Mouse (Mus musculus): ENCODE measurements around the gene Sipa1l1. TPM values are rescaled to one million over a fixed set of nuclear protein-coding genes. Genes with fewer than 3 reads are reported as not detected.
A peak's percentile ranks its signal among the peaks of the same experiment; 100 is the strongest.

The Sipa1l1 gene
- polyA plus RNA-seq, 1 experiment = 34.0 TPM

DNA sequence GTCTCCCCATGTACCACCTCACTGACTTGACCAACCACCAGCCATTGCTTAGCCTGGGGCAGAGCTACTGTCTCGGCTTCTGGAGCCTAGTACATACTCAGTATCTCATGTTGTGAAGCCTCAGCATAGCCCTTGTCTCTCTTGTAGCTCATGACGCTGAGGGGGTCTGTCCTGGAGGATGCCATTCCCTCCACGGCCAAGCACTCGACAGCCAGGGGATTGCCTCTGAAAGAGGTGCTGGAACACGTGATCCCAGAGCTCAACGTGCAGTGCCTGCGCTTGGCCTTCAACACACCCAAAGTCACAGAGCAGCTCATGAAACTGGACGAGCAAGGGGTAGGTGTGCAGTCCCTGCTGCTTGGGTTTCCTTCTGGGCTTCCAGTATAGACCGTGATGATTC is 193.7 kb downstream of the Sipa1l1 start:
- 0 out of 2 replicates have a peak, but pooled peaks cover 3% of the 10 kb centered on the region for H3K4me1 ChIP-seq (ENCODE audit: control insufficient read depth, insufficient read depth, low read length)

DNA sequence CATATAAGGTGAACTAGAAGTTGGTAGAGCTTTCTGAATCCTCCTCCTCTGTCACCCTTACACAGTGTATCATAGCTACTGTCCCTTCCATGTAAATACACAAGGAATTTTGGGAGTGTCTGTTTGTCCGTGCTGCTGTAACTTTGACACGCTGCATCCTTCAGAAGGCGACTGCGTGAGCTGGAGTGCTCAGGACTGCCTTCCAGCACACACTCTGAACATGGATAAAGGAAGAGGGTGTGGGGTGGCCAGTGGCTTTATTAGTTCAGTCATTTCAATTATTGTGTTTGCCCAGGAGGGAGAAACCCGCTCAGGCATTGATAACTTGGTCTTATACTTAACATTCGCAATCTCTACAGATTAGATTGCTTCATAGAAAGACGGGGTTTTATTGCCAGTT is 195.1 kb downstream of the Sipa1l1 start:
- Histone ChIP-seq H3K27me3 (replicated peaks; ENCODE audit: control insufficient read depth, insufficient read depth, low read length) (no peaks in the 10 kb centered on the region), H3K4me1 (ENCODE audit: control insufficient read depth, insufficient read depth, low read length) (0 out of 2 replicates have a peak, but pooled peaks cover 3% of the 10 kb centered on the region), H3K36me3 (ENCODE audit: control insufficient read depth, insufficient read depth, low read length) (no peaks in the 10 kb centered on the region), H3K4me3 (ENCODE audit: insufficient read depth, low read depth, low read length) (no peak overlapping the region), H3K27ac (ENCODE audit: insufficient read depth, low read depth, low read length) (no peak overlapping the region)
- no peak for DNase-seq
- WGBS = 94% methylated on average over 7 of the region's 7 CpGs
- TF ChIP-seq CTCF (conservative IDR thresholded peaks at IDR 0.05; ENCODE audit: insufficient read depth, insufficient read length, low read depth, low read length) (no peak), POLR2A (IDR thresholded peaks at IDR 0.05; ENCODE audit: low read depth, low read length) (no peak)

More for the DNA sequence above, 193.7 kb downstream of the Sipa1l1 start:
- no peak overlapping the region for H3K27ac ChIP-seq (ENCODE audit: insufficient read depth, low read depth, low read length)
- TF ChIP-seq POLR2A (IDR thresholded peaks at IDR 0.05; ENCODE audit: low read depth, low read length) (no peak), CTCF (conservative IDR thresholded peaks at IDR 0.05; ENCODE audit: insufficient read depth, insufficient read length, low read depth, low read length) (no peak)
- no peak for DNase-seq
- whole genome bisulfite sequencing = 96% methylated on average over 9 of the region's 9 CpGs
- no peaks in the 10 kb centered on the region for H3K27me3 ChIP-seq (replicated peaks; ENCODE audit: control insufficient read depth, insufficient read depth, low read length)
- no peak overlapping the region for H3K4me3 ChIP-seq (ENCODE audit: insufficient read depth, low read depth, low read length)
- peaks cover 2% of the 10 kb centered on the region; the same call in 1 of the 2 replicates for H3K36me3 ChIP-seq (ENCODE audit: control insufficient read depth, insufficient read depth, low read length)

DNA sequence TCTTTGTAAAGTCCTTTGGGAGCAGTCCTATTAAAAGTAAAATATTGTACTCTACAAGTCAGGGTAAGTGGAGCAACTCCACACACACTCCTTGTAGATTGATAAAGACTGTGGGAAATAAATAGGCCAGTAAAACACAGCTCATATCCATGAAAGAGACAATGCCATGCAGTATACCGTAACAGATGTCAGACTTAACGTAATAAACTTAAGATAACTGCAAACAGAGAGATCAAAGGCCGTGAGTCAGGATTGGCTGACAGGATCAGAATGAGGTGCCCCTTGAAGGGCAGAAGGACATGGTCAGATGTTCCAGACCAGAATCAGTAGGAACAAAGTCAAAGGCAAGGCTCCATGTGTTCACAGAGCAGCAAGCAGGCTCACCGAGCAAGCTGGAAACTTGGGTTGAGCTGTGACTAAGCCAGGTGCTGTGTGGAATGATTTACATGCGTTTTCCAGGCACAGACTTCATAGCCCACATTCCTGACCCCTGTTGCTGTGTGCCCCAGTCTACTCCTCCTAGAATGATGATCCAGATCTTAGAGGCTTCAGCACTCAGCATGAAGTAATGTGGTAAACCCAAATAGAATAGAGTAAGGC is 196.3 kb downstream of the Sipa1l1 start:
- 48% methylated on average over 5 of the region's 5 CpGs for WGBS
- no peak overlapping the region for H3K4me3 ChIP-seq (ENCODE audit: insufficient read depth, low read depth, low read length)
- no peaks in the 10 kb centered on the region for H3K36me3 ChIP-seq (ENCODE audit: control insufficient read depth, insufficient read depth, low read length)
- 0 out of 2 replicates have a peak, but pooled peaks cover 3% of the 10 kb centered on the region for H3K4me1 ChIP-seq (ENCODE audit: control insufficient read depth, insufficient read depth, low read length)
- TF ChIP-seq CTCF (conservative IDR thresholded peaks at IDR 0.05; ENCODE audit: insufficient read depth, insufficient read length, low read depth, low read length) = no peak
- no peak for TF ChIP-seq POLR2A (IDR thresholded peaks at IDR 0.05; ENCODE audit: low read depth, low read length)
- H3K27ac ChIP-seq (ENCODE audit: insufficient read depth, low read depth, low read length) = no peak overlapping the region
- peak; percentile 34 for DNase-seq
- no peaks in the 10 kb centered on the region for H3K27me3 ChIP-seq (replicated peaks; ENCODE audit: control insufficient read depth, insufficient read depth, low read length)

DNA sequence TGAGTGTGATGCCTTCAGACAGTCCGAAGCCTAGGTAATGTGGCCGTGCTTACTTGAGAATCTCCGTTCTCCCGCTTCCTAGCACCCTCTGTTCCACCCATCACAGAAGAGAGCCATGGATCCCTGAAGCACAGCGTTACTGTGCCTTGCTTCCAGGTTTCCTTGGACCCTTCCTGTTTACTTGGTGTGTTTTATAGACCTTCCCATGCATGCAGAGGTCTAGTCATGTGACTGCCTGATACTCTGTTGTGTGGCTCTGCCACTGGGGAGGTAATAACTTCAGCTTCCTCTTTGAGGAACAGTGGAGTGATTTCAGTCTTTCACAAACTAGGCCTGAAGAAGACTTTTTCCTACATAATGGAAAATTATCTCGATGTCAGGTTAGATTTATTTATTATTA is 197.6 kb downstream of the Sipa1l1 start:
- Histone ChIP-seq H3K4me1 (ENCODE audit: control insufficient read depth, insufficient read depth, low read length) (0 out of 2 replicates have a peak, but pooled peaks cover 3% of the 10 kb centered on the region), H3K27me3 (replicated peaks; ENCODE audit: control insufficient read depth, insufficient read depth, low read length) (no peaks in the 10 kb centered on the region), H3K4me3 (ENCODE audit: insufficient read depth, low read depth, low read length) (no peak overlapping the region), H3K36me3 (ENCODE audit: control insufficient read depth, insufficient read depth, low read length) (no peaks in the 10 kb centered on the region), H3K27ac (ENCODE audit: insufficient read depth, low read depth, low read length) (no peak overlapping the region)
- WGBS = 78% methylated on average over 6 of the region's 6 CpGs
- TF ChIP-seq POLR2A (IDR thresholded peaks at IDR 0.05; ENCODE audit: low read depth, low read length) = no peak
- no peak for TF ChIP-seq CTCF (conservative IDR thresholded peaks at IDR 0.05; ENCODE audit: insufficient read depth, insufficient read length, low read depth, low read length)
- DNase-seq = no peak

DNA sequence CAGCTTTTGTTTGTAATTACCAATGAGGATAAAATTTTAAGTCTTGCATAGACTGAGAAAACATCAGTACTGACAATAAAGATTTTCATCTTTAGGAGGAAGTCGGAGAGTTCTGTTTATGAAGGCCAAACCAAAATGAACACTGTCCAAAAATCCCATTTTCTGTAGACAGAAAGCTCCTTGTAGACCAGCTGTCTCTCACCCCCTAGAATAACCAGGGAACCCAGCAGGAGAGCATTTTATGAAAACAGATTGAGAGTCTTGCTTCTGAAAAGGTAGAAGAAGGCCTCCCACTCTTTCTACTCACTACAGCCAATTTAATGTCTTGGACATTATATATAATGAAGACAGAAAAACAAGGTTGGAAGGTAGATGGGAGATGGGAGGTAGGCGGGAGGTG is 198.2 kb downstream of the Sipa1l1 start:
- no peak for DNase-seq
- WGBS = 95% methylated on average over 2 of the region's 2 CpGs

DNA sequence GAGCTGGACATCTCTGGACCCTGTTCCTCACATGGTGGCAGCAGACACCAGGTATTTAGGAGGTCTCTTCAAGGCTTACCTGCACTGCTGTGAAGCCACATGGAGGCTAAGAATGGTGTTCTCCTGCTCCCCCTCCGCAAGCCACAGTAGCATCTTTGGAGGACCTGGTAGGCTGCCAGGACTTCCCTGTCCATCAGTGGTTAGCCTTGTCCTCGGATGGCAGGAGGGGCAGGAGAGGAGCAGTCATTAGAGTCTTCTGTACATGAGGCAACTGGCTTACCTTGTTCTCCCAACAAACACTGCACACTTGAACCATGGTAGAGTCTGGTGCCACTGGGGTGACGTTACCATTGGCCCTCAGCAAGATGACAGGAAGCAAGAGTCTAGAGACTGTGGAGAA is 198.9 kb downstream of the Sipa1l1 start:
- Histone ChIP-seq H3K4me1 (ENCODE audit: control insufficient read depth, insufficient read depth, low read length) (0 out of 2 replicates have a peak, but pooled peaks cover 3% of the 10 kb centered on the region), H3K36me3 (ENCODE audit: control insufficient read depth, insufficient read depth, low read length) (no peaks in the 10 kb centered on the region), H3K27ac (ENCODE audit: insufficient read depth, low read depth, low read length) (no peak overlapping the region), H3K4me3 (ENCODE audit: insufficient read depth, low read depth, low read length) (no peak overlapping the region), H3K27me3 (replicated peaks; ENCODE audit: control insufficient read depth, insufficient read depth, low read length) (no peaks in the 10 kb centered on the region)
- WGBS = 90% methylated on average over 3 of the region's 3 CpGs
- DNase-seq = no peak
- TF ChIP-seq POLR2A (IDR thresholded peaks at IDR 0.05; ENCODE audit: low read depth, low read length) (no peak), CTCF (conservative IDR thresholded peaks at IDR 0.05; ENCODE audit: insufficient read depth, insufficient read length, low read depth, low read length) (no peak)

More for the DNA sequence above, 198.2 kb downstream of the Sipa1l1 start:
- Histone ChIP-seq H3K27ac (ENCODE audit: insufficient read depth, low read depth, low read length) (no peak overlapping the region), H3K4me3 (ENCODE audit: insufficient read depth, low read depth, low read length) (no peak overlapping the region), H3K36me3 (ENCODE audit: control insufficient read depth, insufficient read depth, low read length) (no peaks in the 10 kb centered on the region), H3K4me1 (ENCODE audit: control insufficient read depth, insufficient read depth, low read length) (0 out of 2 replicates have a peak, but pooled peaks cover 3% of the 10 kb centered on the region), H3K27me3 (replicated peaks; ENCODE audit: control insufficient read depth, insufficient read depth, low read length) (no peaks in the 10 kb centered on the region)
- TF ChIP-seq POLR2A (IDR thresholded peaks at IDR 0.05; ENCODE audit: low read depth, low read length) = no peak
- TF ChIP-seq CTCF (conservative IDR thresholded peaks at IDR 0.05; ENCODE audit: insufficient read depth, insufficient read length, low read depth, low read length) = no peak

DNA sequence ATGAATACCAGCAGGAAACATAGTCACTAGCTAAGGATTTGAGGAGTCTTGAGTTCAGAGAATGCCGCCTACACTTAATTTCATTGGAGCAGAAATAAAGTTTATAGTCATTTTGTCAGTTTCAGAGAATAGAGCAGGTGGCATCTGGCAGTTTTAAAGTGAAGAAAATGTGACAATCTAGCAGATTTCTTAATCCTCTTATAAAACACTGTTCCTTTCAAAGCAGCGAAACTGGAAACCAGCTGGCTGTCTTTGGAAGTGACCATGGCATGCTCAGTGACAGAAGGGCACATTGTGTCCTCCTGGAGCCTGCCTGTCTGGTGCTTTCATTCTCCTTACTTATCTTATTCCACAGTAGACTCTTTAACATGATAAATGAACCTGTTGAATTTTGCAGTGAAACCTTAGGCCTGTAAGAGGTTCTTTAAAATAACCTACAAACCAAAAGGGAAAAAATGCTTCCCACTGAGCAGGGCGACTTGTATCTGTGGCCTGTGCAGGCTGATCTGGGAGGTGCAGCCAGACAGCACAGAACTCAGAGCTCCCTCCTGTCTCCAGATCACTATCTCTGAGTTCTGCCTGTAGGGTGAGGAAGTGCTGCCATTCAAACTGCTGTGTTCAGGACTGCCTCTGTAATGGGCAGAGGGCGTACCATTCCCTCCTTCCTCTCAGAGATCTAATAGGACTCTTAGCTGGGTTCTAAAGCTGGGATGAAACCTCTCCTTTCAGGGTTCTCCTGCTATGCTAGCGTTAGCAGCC is 200.5 kb downstream of the Sipa1l1 start:
- Histone ChIP-seq H3K4me3 (ENCODE audit: insufficient read depth, low read depth, low read length) (no peak overlapping the region), H3K36me3 (ENCODE audit: control insufficient read depth, insufficient read depth, low read length) (no peaks in the 10 kb centered on the region), H3K4me1 (ENCODE audit: control insufficient read depth, insufficient read depth, low read length) (peaks cover 7% of the 10 kb centered on the region; the same call in 1 of the 2 replicates), H3K27me3 (replicated peaks; ENCODE audit: control insufficient read depth, insufficient read depth, low read length) (no peaks in the 10 kb centered on the region), H3K27ac (ENCODE audit: insufficient read depth, low read depth, low read length) (no peak overlapping the region)
- no peak for DNase-seq
- 79% methylated on average over 5 of the region's 5 CpGs for WGBS
- no peak for TF ChIP-seq CTCF (conservative IDR thresholded peaks at IDR 0.05; ENCODE audit: insufficient read depth, insufficient read length, low read depth, low read length)
- TF ChIP-seq POLR2A (IDR thresholded peaks at IDR 0.05; ENCODE audit: low read depth, low read length) = no peak

All from kidney, adult 2 months (tissue).